ENCODE assay signal across 21 mouse cellular contexts in genomic region chr12:14079892-14080291, GRCm38 (mm10).
DNase-seq lines count a peak whose midpoint lies in the region; ATAC-seq and TF ChIP-seq lines count a peak whose summit lies in the region.
"Had no signal": no experiment of that assay in that cellular context is flagged by ENCODE, and none has a peak within 500 bp of the region (broad histone marks: within the 10 kb centered on the region; RNA-seq: fewer than 3 reads in every experiment).

No protein-coding gene starts in this region.

- H3K4me3 ChIP-seq in intestine, embryonic 15.5 days (replicated peaks) = no peak overlapping the region
- H3K4me3 ChIP-seq in intestine, postnatal 0 days (ENCODE audit: low read depth, low read length) = no peak overlapping the region
- no peak overlapping the region for H3K4me3 ChIP-seq in MEL (ENCODE audit: control insufficient read depth in 1 of 2, insufficient read depth in 1 of 2, low read depth in 2 of 2, low read length in 2 of 2)
- no peak overlapping the region for H3K4me3 ChIP-seq in intestine, embryonic 16.5 days (ENCODE audit: low read length)

- no peaks in the 10 kb centered on the region for H3K27me3 ChIP-seq in intestine, embryonic 15.5 days (replicated peaks)
- no peaks in the 10 kb centered on the region for H3K27me3 ChIP-seq in intestine, postnatal 0 days (replicated peaks; ENCODE audit: control insufficient read depth, insufficient read depth, low read length)
- H3K27me3 ChIP-seq in MEL (ENCODE audit: control insufficient read depth in 1 of 2, insufficient read depth in 2 of 2, low read length in 2 of 2) = no peaks in the 10 kb centered on the region
- H3K27me3 ChIP-seq in intestine, embryonic 16.5 days (replicated peaks; ENCODE audit: control insufficient read depth, insufficient read depth, low read length) = no peaks in the 10 kb centered on the region
- H3K27me3 ChIP-seq: CH12.LX, Patski had no signal

- DNase-seq in MEL (ENCODE audit: low read depth, low spot score) = no peak
- DNase-seq in layer of hippocampus, adult 11-12 months (ENCODE audit: low spot score) = no peak
- no peak for DNase-seq in kidney, postnatal 4 days
- DNase-seq: adrenal gland, adult 2 months; adrenal gland, adult 8-10 months; adrenal gland, postnatal 10 days; adrenal gland, postnatal 14 days; adrenal gland, postnatal 25 days; adrenal gland, postnatal 36 days; B cell, adult 2 months; cerebellum, adult 11 months; cerebellum, adult 11-12 months; cerebellum, adult 18-20 months had no signal

- no peaks in the 10 kb centered on the region for H3K9me3 ChIP-seq in intestine, embryonic 15.5 days
- H3K9me3 ChIP-seq in intestine, postnatal 0 days (ENCODE audit: control insufficient read depth) = no peaks in the 10 kb centered on the region
- H3K9me3 ChIP-seq in MEL (replicated peaks; ENCODE audit: insufficient read depth, low read length) = no peaks in the 10 kb centered on the region
- no peaks in the 10 kb centered on the region for H3K9me3 ChIP-seq in intestine, embryonic 16.5 days (ENCODE audit: control insufficient read depth, low read length)
- H3K9me3 ChIP-seq: G1E had no signal

- peak; percentile 71 for ATAC-seq in intestine, embryonic 15.5 days
- ATAC-seq in intestine, postnatal 0 days = no peak
- ATAC-seq in intestine, embryonic 16.5 days = peak; percentile 86
- ATAC-seq: activated CD4-positive, CD25-positive, alpha-beta regulatory T cell, adult 4 months; CD4-positive, CD25-positive, alpha-beta regulatory T cell, adult 4 months; Patski had no signal

- no peak for TF ChIP-seq CTCF in intestine, postnatal 0 days (IDR thresholded peaks at IDR 0.05; ENCODE audit: low read depth)
- no peak for TF ChIP-seq CTCF in MEL (IDR thresholded peaks at IDR 0.05 in 2 of 3, conservative IDR thresholded peaks at IDR 0.05 in 1 of 3; ENCODE audit: control insufficient read depth in 1 of 3, insufficient read depth in 1 of 3, low read depth in 2 of 3, low read length in 3 of 3, poor library complexity in 1 of 3, severe bottlenecking in 1 of 3)

- H3K4me2 ChIP-seq in intestine, embryonic 15.5 days (replicated peaks) = no peak overlapping the region
- no peak overlapping the region for H3K4me2 ChIP-seq in intestine, postnatal 0 days (replicated peaks; ENCODE audit: low read depth)
- no peak overlapping the region for H3K4me2 ChIP-seq in intestine, embryonic 16.5 days (ENCODE audit: low read depth, low read length)

- no peak overlapping the region for H3K9ac ChIP-seq in intestine, embryonic 15.5 days
- no peak overlapping the region for H3K9ac ChIP-seq in intestine, postnatal 0 days (ENCODE audit: low read depth, low read length)
- no peak overlapping the region for H3K9ac ChIP-seq in MEL (ENCODE audit: control insufficient read depth, low read depth, low read length, poor library complexity, severe bottlenecking)
- H3K9ac ChIP-seq in intestine, embryonic 16.5 days (ENCODE audit: low read depth, low read length) = no peak overlapping the region

- no peaks in the 10 kb centered on the region for H3K79me2 ChIP-seq in MEL (ENCODE audit: control insufficient read depth, insufficient read depth, low read length, poor library complexity)

- H3K27ac ChIP-seq in intestine, embryonic 15.5 days = no peak overlapping the region
- no peak overlapping the region for H3K27ac ChIP-seq in intestine, postnatal 0 days (ENCODE audit: low read depth, low read length)
- no peak overlapping the region for H3K27ac ChIP-seq in MEL (ENCODE audit: control insufficient read depth, low read depth, low read length)
- H3K27ac ChIP-seq in intestine, embryonic 16.5 days (ENCODE audit: low read length) = no peak overlapping the region

- no peak for TF ChIP-seq POLR2A in MEL (IDR thresholded peaks at IDR 0.05; ENCODE audit: control insufficient read depth in 1 of 2, insufficient read depth in 1 of 2, low read depth in 1 of 2, low read length in 2 of 2, poor library complexity in 1 of 2)

- 68% methylated on average over 1 of the region's 1 CpGs for WGBS in intestine, embryonic 15.5 days
- WGBS in intestine, postnatal 0 days = 27% methylated on average over 1 of the region's 1 CpGs
- WGBS in intestine, embryonic 16.5 days = 59% methylated on average over 1 of the region's 1 CpGs

- no peaks in the 10 kb centered on the region for H3K4me1 ChIP-seq in intestine, embryonic 15.5 days (replicated peaks)
- H3K4me1 ChIP-seq in intestine, postnatal 0 days (replicated peaks; ENCODE audit: control insufficient read depth, insufficient read depth, low read length) = no peaks in the 10 kb centered on the region
- H3K4me1 ChIP-seq in MEL (ENCODE audit: control insufficient read depth in 1 of 2, insufficient read depth in 2 of 2, low read length in 2 of 2) = no peaks in the 10 kb centered on the region
- no peaks in the 10 kb centered on the region for H3K4me1 ChIP-seq in intestine, embryonic 16.5 days (ENCODE audit: control insufficient read depth, insufficient read depth, low read length)

- no peak for TF ChIP-seq RAD21 in MEL (IDR thresholded peaks at IDR 0.05; ENCODE audit: low read depth, low read length)

- H3K36me3 ChIP-seq in intestine, embryonic 15.5 days = no peaks in the 10 kb centered on the region
- no peaks in the 10 kb centered on the region for H3K36me3 ChIP-seq in intestine, postnatal 0 days (ENCODE audit: control insufficient read depth, insufficient read depth)
- no peaks in the 10 kb centered on the region; a peak in 1 of 4 replicates for H3K36me3 ChIP-seq in MEL (ENCODE audit: control insufficient read depth in 1 of 2, insufficient read depth in 2 of 2, low read length in 2 of 2)
- H3K36me3 ChIP-seq in intestine, embryonic 16.5 days (ENCODE audit: control insufficient read depth, insufficient read depth, low read length) = no peaks in the 10 kb centered on the region
- H3K36me3 ChIP-seq: G1E had no signal

- TF ChIP-seq EP300 in MEL (IDR thresholded peaks at IDR 0.05; ENCODE audit: low read depth in 1 of 2, low read length in 2 of 2) = no peak

TF ChIP-seq in MEL, 35 proteins besides CTCF, POLR2A, EP300 and RAD21:
- TF ChIP-seq KAT2A (conservative IDR thresholded peaks at IDR 0.05; ENCODE audit: low read depth, low read length) (no peak), GATA1 (IDR thresholded peaks at IDR 0.05; ENCODE audit: low read depth, low read length) (peak; percentile 32), MXI1 (IDR thresholded peaks at IDR 0.05; ENCODE audit: low read depth, low read length) (no peak)
